Mouse (Mus musculus): Measurements from ENCODE around the gene Ccdc12. TPM values are rescaled to one million over a fixed set of nuclear protein-coding genes. Genes with fewer than 3 reads are reported as not detected.

Gene Ccdc12
- polyA plus RNA-seq, 1 experiment: 59.2 TPM

- Histone ChIP-seq H3K36me3 (ENCODE audit: control insufficient read depth, insufficient read depth) (no peaks in the 10 kb centered on the region), H3K4me2 (ENCODE audit: low read depth) (no peak overlapping the region), H3ac (ENCODE audit: control insufficient read depth, insufficient read length) (no peak overlapping the region), H3K27me3 (ENCODE audit: control insufficient read depth, insufficient read depth, insufficient read length) (no peaks in the 10 kb centered on the region), H3K4me3 (no peak overlapping the region), H3K79me2 (ENCODE audit: control insufficient read depth, insufficient read depth) (peaks cover 69% of the 10 kb centered on the region)
- TF ChIP-seq SRF (IDR thresholded peaks at IDR 0.05; ENCODE audit: control insufficient read depth, insufficient read length, low read depth) (no peak), CEBPB (IDR thresholded peaks at IDR 0.05; ENCODE audit: insufficient read depth, poor library complexity, severe bottlenecking) (no peak), MYOG (IDR thresholded peaks at IDR 0.05; ENCODE audit: control insufficient read depth in 1 of 3, insufficient read depth in 1 of 3, insufficient read length in 2 of 3, low read depth in 2 of 3) (no peak), REST (IDR thresholded peaks at IDR 0.05; ENCODE audit: insufficient read depth, insufficient read length) (no peak), E2F4 (IDR thresholded peaks at IDR 0.05; ENCODE audit: insufficient read depth) (no peak), TCF3 (IDR thresholded peaks at IDR 0.05; ENCODE audit: insufficient read length, low read depth) (no peak), MYOD1 (IDR thresholded peaks at IDR 0.05; ENCODE audit: control insufficient read depth in 1 of 3, insufficient read length in 2 of 3, low read depth in 2 of 3) (no peak)
Observed at GRCm38 (mm10) chr9:110660856-110661612, 4.7 kb downstream of the Ccdc12 start.

DNA sequence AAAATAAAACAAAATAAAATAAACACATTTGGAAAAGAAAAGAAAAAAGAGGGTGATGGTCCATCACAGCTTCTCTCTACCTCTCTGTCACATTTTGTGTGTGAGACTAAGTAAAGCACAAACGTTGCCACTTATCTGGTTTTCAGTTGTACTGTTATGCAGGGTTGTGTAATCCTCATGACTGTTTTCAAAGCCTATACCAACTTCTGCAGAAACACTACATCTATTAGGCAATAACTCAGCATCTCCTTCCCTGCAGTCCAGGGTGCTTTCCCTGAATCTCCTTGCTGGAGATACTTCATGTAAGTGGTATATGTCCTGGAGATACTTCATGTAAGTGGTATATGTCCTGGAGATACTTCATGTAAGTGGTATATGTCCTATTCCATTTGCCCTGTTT is 6.5 kb downstream of the Ccdc12 start:
- H3K79me2 ChIP-seq (ENCODE audit: control insufficient read depth, insufficient read depth): peaks cover 72% of the 10 kb centered on the region
- H3K4me3 ChIP-seq: no peak overlapping the region
- TF ChIP-seq CEBPB (IDR thresholded peaks at IDR 0.05; ENCODE audit: insufficient read depth, poor library complexity, severe bottlenecking) (no peak), TCF3 (IDR thresholded peaks at IDR 0.05; ENCODE audit: insufficient read length, low read depth) (no peak), POLR2A (IDR thresholded peaks at IDR 0.05; ENCODE audit: insufficient read length, low read depth) (no peak), USF1 (IDR thresholded peaks at IDR 0.05; ENCODE audit: low read depth) (no peak), SRF (IDR thresholded peaks at IDR 0.05; ENCODE audit: control insufficient read depth, insufficient read length, low read depth) (no peak), TCF12 (IDR thresholded peaks at IDR 0.05; ENCODE audit: insufficient read depth, poor library complexity, severe bottlenecking) (no peak), REST (IDR thresholded peaks at IDR 0.05; ENCODE audit: insufficient read depth, insufficient read length) (no peak), E2F4 (IDR thresholded peaks at IDR 0.05; ENCODE audit: insufficient read depth) (no peak), POLR2AphosphoS2 (IDR thresholded peaks at IDR 0.05; ENCODE audit: insufficient read length, low read depth) (no peak), MAX (IDR thresholded peaks at IDR 0.05; ENCODE audit: low read depth) (no peak), MYOD1 (IDR thresholded peaks at IDR 0.05; ENCODE audit: control insufficient read depth in 1 of 3, insufficient read length in 2 of 3, low read depth in 2 of 3) (no peak), MYOG (IDR thresholded peaks at IDR 0.05; ENCODE audit: control insufficient read depth in 1 of 3, insufficient read depth in 1 of 3, insufficient read length in 2 of 3, low read depth in 2 of 3) (no peak)
- H3ac ChIP-seq (ENCODE audit: control insufficient read depth, insufficient read length): no peak overlapping the region
- H3K36me3 ChIP-seq (ENCODE audit: control insufficient read depth, insufficient read depth): no peaks in the 10 kb centered on the region
- H3K27me3 ChIP-seq (ENCODE audit: control insufficient read depth, insufficient read depth, insufficient read length): no peaks in the 10 kb centered on the region
- no peak overlapping the region for H3K4me2 ChIP-seq (ENCODE audit: low read depth)

- H3K36me3 ChIP-seq (ENCODE audit: control insufficient read depth, insufficient read depth): no peaks in the 10 kb centered on the region
- H3K4me2 ChIP-seq (ENCODE audit: low read depth): no peak overlapping the region
- H3K79me2 ChIP-seq (ENCODE audit: control insufficient read depth, insufficient read depth): peaks cover 45% of the 10 kb centered on the region
- H3K4me3 ChIP-seq: no peak overlapping the region
- no peak overlapping the region for H3ac ChIP-seq (ENCODE audit: control insufficient read depth, insufficient read length)
- TF ChIP-seq USF1 (IDR thresholded peaks at IDR 0.05; ENCODE audit: low read depth): no peak
- no peak for TF ChIP-seq MYOG (IDR thresholded peaks at IDR 0.05; ENCODE audit: control insufficient read depth in 1 of 3, insufficient read depth in 1 of 3, insufficient read length in 2 of 3, low read depth in 2 of 3)
- no peak for TF ChIP-seq POLR2A (IDR thresholded peaks at IDR 0.05; ENCODE audit: insufficient read length, low read depth)
- TF ChIP-seq CEBPB (IDR thresholded peaks at IDR 0.05; ENCODE audit: insufficient read depth, poor library complexity, severe bottlenecking): no peak
- TF ChIP-seq MAX (IDR thresholded peaks at IDR 0.05; ENCODE audit: low read depth): no peak
- no peak for TF ChIP-seq POLR2AphosphoS2 (IDR thresholded peaks at IDR 0.05; ENCODE audit: insufficient read length, low read depth)
- TF ChIP-seq TCF3 (IDR thresholded peaks at IDR 0.05; ENCODE audit: insufficient read length, low read depth): no peak
- no peak for TF ChIP-seq MYOD1 (IDR thresholded peaks at IDR 0.05; ENCODE audit: control insufficient read depth in 1 of 3, insufficient read length in 2 of 3, low read depth in 2 of 3)
- H3K27me3 ChIP-seq (ENCODE audit: control insufficient read depth, insufficient read depth, insufficient read length): no peaks in the 10 kb centered on the region
Observed at GRCm38 (mm10) chr9:110665912-110666311, 9.6 kb downstream of the Ccdc12 start.

DNA sequence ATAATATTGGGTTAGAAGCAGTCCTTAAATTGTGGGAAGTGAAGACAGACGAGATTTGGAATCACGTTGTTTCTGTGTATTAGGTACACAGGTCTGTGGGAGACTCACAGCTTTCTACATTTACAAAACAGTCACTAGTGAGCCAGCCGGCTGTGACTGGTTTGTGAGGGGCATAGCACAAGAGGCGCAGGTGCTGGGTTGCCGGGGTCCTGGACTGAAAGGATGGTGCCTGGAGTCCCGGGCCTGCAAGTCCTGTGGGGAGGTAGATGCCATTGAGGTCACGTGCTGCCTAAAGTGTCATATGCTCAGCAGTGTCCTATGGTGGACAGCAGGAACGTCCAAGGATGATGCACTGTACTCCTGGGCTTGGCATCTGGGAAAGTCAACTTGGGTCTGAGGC is 10.1 kb downstream of the Ccdc12 start:
- H3K4me3 ChIP-seq: no peak overlapping the region
- no peak overlapping the region for H3ac ChIP-seq (ENCODE audit: control insufficient read depth, insufficient read length)
- H3K27me3 ChIP-seq (ENCODE audit: control insufficient read depth, insufficient read depth, insufficient read length): no peaks in the 10 kb centered on the region
- H3K79me2 ChIP-seq (ENCODE audit: control insufficient read depth, insufficient read depth): peaks cover 41% of the 10 kb centered on the region
- H3K4me2 ChIP-seq (ENCODE audit: low read depth): no peak overlapping the region
- TF ChIP-seq REST (IDR thresholded peaks at IDR 0.05; ENCODE audit: insufficient read depth, insufficient read length): no peak
- no peak for TF ChIP-seq SRF (IDR thresholded peaks at IDR 0.05; ENCODE audit: control insufficient read depth, insufficient read length, low read depth)
- TF ChIP-seq MYOG (IDR thresholded peaks at IDR 0.05; ENCODE audit: control insufficient read depth in 1 of 3, insufficient read depth in 1 of 3, insufficient read length in 2 of 3, low read depth in 2 of 3): no peak
- no peak for TF ChIP-seq TCF12 (IDR thresholded peaks at IDR 0.05; ENCODE audit: insufficient read depth, poor library complexity, severe bottlenecking)
- no peak for TF ChIP-seq POLR2AphosphoS2 (IDR thresholded peaks at IDR 0.05; ENCODE audit: insufficient read length, low read depth)
- no peak for TF ChIP-seq TCF3 (IDR thresholded peaks at IDR 0.05; ENCODE audit: insufficient read length, low read depth)
- TF ChIP-seq CEBPB (IDR thresholded peaks at IDR 0.05; ENCODE audit: insufficient read depth, poor library complexity, severe bottlenecking): no peak
- no peak for TF ChIP-seq USF1 (IDR thresholded peaks at IDR 0.05; ENCODE audit: low read depth)
- TF ChIP-seq MAX (IDR thresholded peaks at IDR 0.05; ENCODE audit: low read depth): no peak
- no peak for TF ChIP-seq MYOD1 (IDR thresholded peaks at IDR 0.05; ENCODE audit: control insufficient read depth in 1 of 3, insufficient read length in 2 of 3, low read depth in 2 of 3)
- no peak for TF ChIP-seq POLR2A (IDR thresholded peaks at IDR 0.05; ENCODE audit: insufficient read length, low read depth)
- TF ChIP-seq E2F4 (IDR thresholded peaks at IDR 0.05; ENCODE audit: insufficient read depth): no peak
- no peaks in the 10 kb centered on the region for H3K36me3 ChIP-seq (ENCODE audit: control insufficient read depth, insufficient read depth)

Data from myocyte (in vitro differentiated cells).